25 mouse cellular contexts compared by ENCODE assay signal in genomic region chr2:165098861-165099260, GRCm38 (mm10). TPM values are rescaled to one million over a fixed set of nuclear protein-coding genes. Genes with fewer than 3 reads are reported as not detected.
DNase-seq lines count a peak whose midpoint lies in the region; ATAC-seq lines count a peak whose summit lies in the region.
"Had no signal": no experiment of that assay in that cellular context is flagged by ENCODE, and none has a peak within 500 bp of the region (broad histone marks: within the 10 kb centered on the region; RNA-seq: fewer than 3 reads in every experiment).

No protein-coding gene starts in this region.

- no peak overlapping the region for H3K4me2 ChIP-seq in heart, embryonic 11.5 days
- H3K4me2 ChIP-seq: embryonic facial prominence, embryonic 12.5 days; forebrain, embryonic 15.5 days; heart, embryonic 13.5 days; hindbrain, embryonic 15.5 days had no signal

- no peak overlapping the region for H3K4me3 ChIP-seq in heart, embryonic 11.5 days (ENCODE audit: low read depth, low read length)
- H3K4me3 ChIP-seq: embryonic facial prominence, embryonic 12.5 days; forebrain, embryonic 15.5 days; heart, embryonic 13.5 days; hindbrain, embryonic 15.5 days had no signal

- no peak for ATAC-seq in heart, embryonic 11.5 days (replicated peaks; ENCODE audit: insufficient number of reproducible peaks, low FRiP score, low TSS enrichment)
- ATAC-seq: activated CD4-positive, CD25-positive, alpha-beta regulatory T cell, adult 4 months; forebrain, embryonic 15.5 days; intestine, embryonic 16.5 days; Patski had no signal

- peak; percentile 93 for DNase-seq in heart, adult 11 months
- DNase-seq in kidney, adult 11 months: peak; percentile 74
- DNase-seq in kidney, postnatal 4 days: no peak
- peak; percentile 66 for DNase-seq in kidney, adult 9 months
- no peak for DNase-seq in kidney, postnatal 10 days
- DNase-seq in heart, postnatal 4 days: peak; percentile 45
- DNase-seq in layer of hippocampus, adult 8-10 months (ENCODE audit: low spot score in 2 of 2): no peak
- DNase-seq: adrenal gland, postnatal 14 days; cerebellum, adult 11-12 months had no signal

- no peaks in the 10 kb centered on the region for H3K9me3 ChIP-seq in heart, embryonic 11.5 days (replicated peaks; ENCODE audit: control insufficient read depth, low read length)
- H3K9me3 ChIP-seq: embryonic facial prominence, embryonic 12.5 days; forebrain, embryonic 15.5 days; heart, embryonic 13.5 days; hindbrain, embryonic 15.5 days had no signal

- WGBS in heart, embryonic 11.5 days (ENCODE audit: insufficient replicate concordance): 77% methylated on average over 3 of the region's 3 CpGs

- H3K27me3 ChIP-seq in heart, embryonic 11.5 days (ENCODE audit: control insufficient read depth, insufficient read depth, low read length): peaks cover 78% of the 10 kb centered on the region
- H3K27me3 ChIP-seq: forebrain, embryonic 15.5 days had no signal

- H3K27ac ChIP-seq in heart, embryonic 11.5 days (ENCODE audit: low read depth, low read length): no peak overlapping the region
- H3K27ac ChIP-seq: embryonic facial prominence, embryonic 12.5 days; forebrain, embryonic 15.5 days; heart, embryonic 13.5 days; hindbrain, embryonic 15.5 days had no signal

- no peak overlapping the region for H3K9ac ChIP-seq in heart, embryonic 11.5 days (ENCODE audit: low read depth, low read length)
- H3K9ac ChIP-seq: embryonic facial prominence, embryonic 12.5 days; forebrain, embryonic 15.5 days; heart, embryonic 13.5 days; hindbrain, embryonic 15.5 days had no signal

- H3K36me3 ChIP-seq in heart, embryonic 11.5 days (ENCODE audit: control insufficient read depth, insufficient read depth, low read length): no peaks in the 10 kb centered on the region
- H3K36me3 ChIP-seq: embryonic facial prominence, embryonic 12.5 days; forebrain, embryonic 15.5 days; heart, embryonic 13.5 days; hindbrain, embryonic 15.5 days had no signal

- peaks cover 14% of the 10 kb centered on the region for H3K4me1 ChIP-seq in heart, embryonic 11.5 days (ENCODE audit: control insufficient read depth, insufficient read depth, low read length)

RNA-seq across cellular contexts. Expression of gene 1700025C18Rik, which starts 8.3 kb away (rescaled TPM):
- polyA plus RNA-seq in heart, embryonic 11.5 days (2014; fragmentation: Nextera tagmentation; extraction: Ambion mirVana): not detected in 2 replicates
- not detected for total RNA-seq in heart, postnatal 4 days (2021)
- not detected for total RNA-seq in layer of hippocampus, adult 8-10 months (2022)
- total RNA-seq: adrenal gland, adult 18-20 months; adrenal gland, postnatal 14 days; CH12.LX; gastrocnemius, adult 8-10 months; gastrocnemius, postnatal 4 days; heart, postnatal 14 days had no signal
- polyA plus RNA-seq: activated CD4-positive, CD25-positive, alpha-beta regulatory T cell, adult 4 months; cortical plate, adult 2 months; embryonic facial prominence, embryonic 12.5 days; forebrain, embryonic 11.5 days; forebrain, embryonic 15.5 days; heart, embryonic 13.5 days; hindbrain, embryonic 11.5 days; hindbrain, embryonic 15.5 days; intestine, embryonic 16.5 days; Patski had no signal

RNA-seq across cellular contexts. Expression of gene Cd40, which starts 43.4 kb away (rescaled TPM):
- 9.6 and 9.7 TPM in 2 replicates for polyA plus RNA-seq in heart, embryonic 11.5 days (2014; fragmentation: Nextera tagmentation; extraction: Ambion mirVana)
- total RNA-seq in heart, postnatal 4 days (2021): 1 to 10 TPM; 4.9 to 5.3 TPM
- 1 to 10 TPM in 1 of 4 experiments, under 1 TPM in 3; 0.22 to 1.0 (median 0.58) TPM for total RNA-seq in layer of hippocampus, adult 8-10 months (2022)

Comparison
In these comparisons a context has a peak if more than half of its experiments do, and no peak if none do; other contexts are left out.
1. DNase-seq: peak in heart, adult 11 months (single experiment), kidney, adult 11 months (single experiment), kidney, adult 9 months (single experiment) and heart, postnatal 4 days (single experiment); none in kidney, postnatal 4 days (0 of 2), kidney, postnatal 10 days (single experiment) and layer of hippocampus, adult 8-10 months (0 of 2).